Mouse (Mus musculus): Measurements from ENCODE around the gene Mrln. TPM values are rescaled to one million over a fixed set of nuclear protein-coding genes. Genes with fewer than 3 reads are reported as not detected.

The Mrln gene
- total RNA-seq, 2 experiments from 2014 or later, result 1.5 TPM; not detected in 1

DNA sequence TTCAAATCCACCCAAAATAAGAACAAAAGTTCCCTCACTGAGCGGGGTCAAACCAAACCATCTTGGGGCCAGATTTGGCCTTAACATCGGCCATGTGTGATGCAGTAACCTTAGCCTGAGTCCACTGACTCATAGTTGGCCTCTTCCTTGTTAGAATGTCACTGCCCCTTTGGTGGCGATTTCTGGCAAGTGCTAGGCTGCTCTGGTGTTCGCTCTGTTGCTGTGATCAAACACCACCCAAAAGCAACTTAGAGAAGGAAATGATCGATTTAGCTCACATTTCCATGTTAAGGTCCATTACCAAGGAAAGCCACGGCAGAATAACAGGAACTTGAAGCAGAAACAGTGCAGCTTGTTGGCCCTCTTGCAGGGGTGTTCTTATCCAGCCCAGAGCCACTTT is 46.3 kb downstream of the Mrln start:
- DNase-seq (ENCODE audit: low spot score in 2 of 2), result no peak

DNA sequence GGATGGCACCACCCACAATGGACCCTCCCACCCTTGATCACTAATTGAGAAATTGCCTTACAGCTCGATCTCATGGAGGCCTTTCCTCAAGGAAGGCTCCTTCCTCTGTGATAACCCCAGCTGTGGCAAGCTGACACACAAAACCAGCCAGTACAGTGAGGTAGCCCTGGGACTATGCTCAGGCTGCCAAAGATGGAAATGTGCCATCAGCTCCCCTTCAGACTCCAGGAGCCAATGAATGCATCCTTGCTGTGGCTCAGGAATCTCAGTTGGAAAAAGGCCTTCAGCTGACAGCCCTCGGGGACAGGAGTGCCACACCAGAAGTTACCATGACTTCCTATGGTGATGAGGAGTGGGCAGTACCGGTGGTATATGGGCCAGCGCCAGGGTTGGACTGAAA is 50.2 kb downstream of the Mrln start:
- DNase-seq (ENCODE audit: low spot score in 2 of 2), result no peak

DNA sequence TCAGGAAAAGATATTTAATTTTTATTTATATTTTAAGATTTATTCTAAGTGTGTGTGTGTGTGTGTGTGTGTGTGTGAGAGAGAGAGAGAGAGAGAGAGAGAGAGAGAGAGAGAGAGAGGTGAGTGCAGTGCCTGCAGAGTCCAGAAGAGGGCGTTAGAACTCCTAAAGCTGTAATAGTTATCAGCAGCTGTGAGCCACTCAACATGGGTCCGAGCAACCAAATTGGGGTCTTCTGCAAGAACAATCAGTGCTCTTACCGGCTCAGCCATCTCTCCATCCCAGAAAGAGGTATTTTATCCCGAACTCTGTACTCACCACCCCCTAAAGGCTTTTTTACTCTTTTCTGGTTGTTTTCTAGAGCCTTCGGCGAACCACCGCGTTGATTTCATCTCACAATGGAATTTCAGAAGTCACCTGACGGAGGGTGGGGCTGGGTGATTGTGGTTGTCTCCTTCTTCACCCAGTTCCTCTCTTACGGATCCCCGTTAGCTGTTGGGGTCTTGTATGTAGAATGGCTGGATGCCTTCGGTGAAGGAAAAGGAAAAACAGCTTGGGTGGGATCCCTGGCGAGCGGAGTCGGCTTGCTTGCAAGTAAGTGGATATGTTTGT is 51.2 kb downstream of the Mrln start:
- DNase-seq (ENCODE audit: low spot score in 2 of 2), result no peak

DNA sequence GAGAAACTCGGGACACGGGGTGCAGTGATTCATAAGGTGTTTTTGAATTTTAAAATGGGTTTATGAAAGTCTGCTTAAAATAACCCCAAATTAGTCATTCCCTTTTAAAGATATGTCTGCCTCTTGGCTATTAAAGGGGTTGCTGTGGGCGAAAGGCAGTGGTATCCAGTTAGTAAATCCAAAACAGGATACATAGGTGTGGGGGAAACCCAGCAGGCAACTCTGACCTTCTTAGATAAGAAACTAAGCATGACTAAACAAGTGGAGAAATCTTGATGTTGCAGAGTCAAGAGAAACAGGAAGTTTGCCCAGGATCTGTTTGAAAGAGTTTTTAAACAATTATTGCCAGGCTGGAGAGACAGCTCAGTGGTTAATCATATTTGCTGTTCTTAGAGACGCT is 52.6 kb downstream of the Mrln start:
- DNase-seq (ENCODE audit: low spot score in 2 of 2), result no peak

DNA sequence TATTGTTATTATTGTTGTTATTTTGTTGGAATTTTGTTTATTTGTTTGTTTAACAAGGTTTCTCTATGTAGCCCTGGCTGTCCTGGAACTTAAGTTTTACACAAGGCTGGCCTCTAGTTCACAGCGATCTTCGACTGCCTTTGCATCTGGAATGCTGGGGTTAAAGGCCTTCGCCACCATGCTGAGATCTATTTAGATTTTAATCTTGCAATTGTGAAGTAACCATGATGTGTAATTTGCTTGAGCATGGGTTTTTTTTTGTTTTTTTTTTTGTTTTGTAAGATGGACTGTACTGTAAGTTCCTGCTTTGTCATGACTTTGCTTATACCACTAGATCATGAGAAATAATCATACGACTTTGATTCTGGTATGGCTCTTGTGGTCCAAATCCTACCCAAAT is 56.4 kb downstream of the Mrln start:
- no peak for DNase-seq (ENCODE audit: low spot score in 2 of 2)

DNA sequence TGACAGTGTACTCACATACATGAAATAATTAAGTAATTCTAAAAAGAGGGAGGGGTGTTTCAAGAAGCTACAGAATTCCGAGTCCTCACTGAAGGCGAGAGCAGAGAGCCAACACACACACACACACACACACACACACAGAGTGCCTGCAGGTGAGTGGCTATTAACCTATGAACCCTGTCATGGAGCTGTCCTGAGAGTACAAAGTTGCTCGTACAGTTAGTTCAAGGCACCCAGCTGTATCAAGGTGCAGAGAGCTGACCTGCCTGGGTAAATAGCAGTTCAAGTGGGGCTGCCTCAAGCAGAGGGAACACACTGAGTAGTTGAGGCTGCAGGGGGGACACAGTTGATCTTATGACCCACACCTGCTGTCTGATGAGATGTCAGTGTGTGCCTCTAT is 57.6 kb downstream of the Mrln start:
- DNase-seq (ENCODE audit: low spot score in 2 of 2), result no peak

DNA sequence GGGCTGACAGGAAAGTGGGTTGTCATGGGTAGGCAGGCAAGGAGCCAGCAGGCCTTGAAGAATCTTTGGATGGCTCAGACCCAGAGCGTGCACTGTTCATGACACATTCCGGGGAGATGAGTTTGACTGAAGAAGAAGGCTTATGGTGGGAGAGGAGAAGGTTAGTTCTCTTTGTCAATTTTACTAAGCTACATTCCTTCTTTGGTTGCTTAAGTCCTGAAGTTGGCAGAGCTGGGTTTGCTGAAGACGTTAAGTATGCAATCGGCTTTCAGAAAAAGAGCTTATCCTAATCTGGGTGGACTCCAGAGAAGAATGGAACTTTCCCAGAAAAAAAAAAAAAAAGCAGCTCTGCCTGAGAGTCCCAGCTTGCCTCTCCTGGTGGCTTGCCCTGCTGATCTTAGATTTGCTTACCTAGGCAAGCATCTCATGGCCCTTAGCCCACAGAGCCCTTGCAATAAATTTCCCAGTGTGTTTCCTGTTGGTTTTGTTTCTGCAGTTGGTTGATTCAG is 59.3 kb downstream of the Mrln start:
- DNase-seq (ENCODE audit: low spot score in 2 of 2), result no peak

DNA sequence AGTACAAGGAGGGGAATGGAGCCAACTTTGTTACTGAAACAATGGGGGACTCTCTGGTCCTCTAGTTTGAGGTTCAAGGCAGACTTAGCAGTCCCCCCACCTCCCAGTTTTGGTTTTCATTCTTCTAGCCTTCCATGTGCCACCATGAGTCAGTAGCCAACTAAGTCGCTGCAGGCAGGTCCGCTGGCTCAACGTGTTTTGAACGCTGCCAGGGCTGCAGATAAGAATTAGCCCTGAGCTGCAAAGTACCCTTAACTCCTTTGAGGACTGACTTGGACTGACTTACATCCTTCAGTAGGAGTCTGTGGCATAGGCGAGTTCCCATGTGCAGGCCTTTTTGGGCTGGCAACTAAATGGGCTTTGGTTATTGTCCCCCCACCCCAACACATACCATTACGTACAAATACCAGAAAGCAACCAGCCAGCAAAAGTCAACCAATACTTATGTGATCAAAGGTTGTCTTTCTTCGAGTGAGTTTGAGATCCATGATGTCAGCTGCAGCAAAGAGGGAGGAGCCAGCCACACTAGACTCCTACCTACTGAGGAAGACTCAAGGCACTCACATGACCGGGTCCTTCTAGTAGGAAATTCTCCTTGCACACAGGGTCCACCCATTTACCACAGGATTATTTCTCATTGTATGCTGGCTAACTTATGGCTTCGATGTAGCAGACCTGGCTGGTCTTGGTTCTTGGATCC is 60.0 kb downstream of the Mrln start:
- no peak for DNase-seq (ENCODE audit: low spot score in 2 of 2)

DNA sequence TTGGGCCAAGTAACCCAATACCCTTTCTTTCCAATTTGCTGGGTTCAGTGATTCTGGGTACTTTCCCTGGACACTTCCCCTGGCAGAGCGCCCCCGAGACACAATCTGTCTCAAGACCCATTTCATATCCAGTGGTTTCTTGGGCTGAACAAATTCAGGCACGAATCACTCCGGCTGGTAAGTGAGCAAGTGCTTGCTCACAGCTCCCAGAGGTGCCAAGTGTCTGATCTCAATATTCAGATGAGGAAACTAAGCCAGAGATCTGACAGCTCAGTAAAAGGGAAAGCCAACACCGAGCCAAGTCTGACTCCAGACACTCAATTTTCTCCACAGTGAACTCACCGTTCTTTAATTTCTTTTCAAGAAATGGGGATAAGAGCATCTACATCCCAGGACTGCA is 62.0 kb downstream of the Mrln start:
- peak in 1 of 2 experiments; percentile 18 for DNase-seq (ENCODE audit: low spot score in 2 of 2)

DNA sequence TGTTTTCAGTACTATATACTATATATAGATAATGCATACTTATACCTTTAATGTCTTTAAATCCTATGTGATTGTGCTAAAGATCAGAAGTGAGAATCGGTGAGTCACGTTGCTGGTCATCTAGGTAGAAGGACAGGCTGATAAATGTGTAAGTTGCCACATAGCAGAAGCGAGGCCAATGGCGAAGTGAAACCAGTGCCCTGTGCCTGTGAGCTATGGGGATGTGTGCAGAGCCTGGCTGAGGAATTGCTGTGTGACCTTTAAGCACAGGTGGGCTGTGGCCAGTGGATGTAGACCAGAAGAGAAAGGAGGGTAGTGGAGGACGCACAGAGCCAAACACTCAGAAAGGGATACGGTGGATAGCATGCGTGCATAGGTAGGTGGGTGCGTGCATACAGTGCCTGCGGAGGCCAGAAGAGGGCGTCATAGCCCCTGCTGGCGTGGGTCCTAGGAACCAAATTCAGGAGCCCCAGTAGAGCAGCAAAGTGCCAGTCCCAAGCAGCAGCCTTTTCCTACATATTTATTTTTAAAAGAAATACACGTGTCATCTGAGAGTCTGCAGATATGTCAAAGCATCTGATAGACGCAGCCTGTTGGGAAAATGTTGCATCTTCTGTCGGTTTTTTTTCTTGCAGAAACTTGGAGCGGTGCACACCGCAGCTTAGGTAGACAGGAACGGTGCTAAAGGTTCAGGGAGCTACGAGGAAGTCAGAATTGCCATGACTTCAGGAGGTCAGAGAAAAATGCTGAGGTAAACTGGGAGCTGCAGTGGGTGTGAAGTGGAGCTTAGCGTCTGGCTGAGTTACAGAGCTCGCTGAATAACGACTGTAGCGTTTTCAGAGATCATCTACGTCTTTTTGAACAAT is 64.3 kb downstream of the Mrln start:
- DNase-seq (ENCODE audit: low spot score in 2 of 2), result no peak

Other genes starting within 250 kb of the Mrln start
- gene Ccdc6, start 107.5 kb upstream of the Mrln start, total RNA-seq (2021), result 10 to 100 TPM; 65.7 to 66.3 TPM
- 1 to 10 TPM; 3.1 to 3.5 TPM for gene Slc16a9, start 40.4 kb downstream of the Mrln start, total RNA-seq (2021)
- gene Fam13c, start 235.8 kb downstream of the Mrln start, total RNA-seq (2021), result 10 to 100 TPM; 70.0 to 73.6 TPM